18 mouse cellular contexts compared by ENCODE assay signal in genomic region chr16:94821610-94822009, GRCm38 (mm10).
A peak's percentile ranks its signal among the peaks of the same experiment; 100 is the strongest.
DNase-seq lines count a peak whose midpoint lies in the region; ATAC-seq lines count a peak whose summit lies in the region.
"Had no signal": no experiment of that assay in that cellular context is flagged by ENCODE, and none has a peak within 500 bp of the region (broad histone marks: within the 10 kb centered on the region; RNA-seq: fewer than 3 reads in every experiment).

No protein-coding gene starts in this region.

- H3K4me1 ChIP-seq in kidney, embryonic 14.5 days (ENCODE audit: control insufficient read depth, insufficient read depth, low read length) = no peaks in the 10 kb centered on the region
- H3K4me1 ChIP-seq: forebrain, embryonic 12.5 days; hindbrain, embryonic 13.5 days; intestine, embryonic 15.5 days; neural tube, embryonic 12.5 days had no signal

- no peak overlapping the region for H3K4me2 ChIP-seq in kidney, embryonic 14.5 days (replicated peaks; ENCODE audit: low read depth, low read length)
- H3K4me2 ChIP-seq: forebrain, embryonic 12.5 days; hindbrain, embryonic 13.5 days; intestine, embryonic 15.5 days; neural tube, embryonic 12.5 days had no signal

- no peak overlapping the region for H3K27ac ChIP-seq in kidney, embryonic 14.5 days (ENCODE audit: low read depth, low read length)
- H3K27ac ChIP-seq: forebrain, embryonic 12.5 days; hindbrain, embryonic 13.5 days; intestine, embryonic 15.5 days; neural tube, embryonic 12.5 days had no signal

- no peaks in the 10 kb centered on the region for H3K36me3 ChIP-seq in kidney, embryonic 14.5 days (ENCODE audit: control insufficient read depth, insufficient read depth, low read length)
- H3K36me3 ChIP-seq: forebrain, embryonic 12.5 days; hindbrain, embryonic 13.5 days; intestine, embryonic 15.5 days; neural tube, embryonic 12.5 days had no signal

- ATAC-seq in kidney, embryonic 14.5 days (ENCODE audit: low FRiP score, low TSS enrichment) = no peak
- ATAC-seq: activated CD4-positive, CD25-positive, alpha-beta regulatory T cell, adult 4 months; intestine, embryonic 15.5 days; liver, postnatal 0 days; Patski had no signal

- H3K9me3 ChIP-seq in kidney, embryonic 14.5 days (ENCODE audit: control insufficient read depth, low read length) = no peaks in the 10 kb centered on the region
- H3K9me3 ChIP-seq: forebrain, embryonic 12.5 days; hindbrain, embryonic 13.5 days; intestine, embryonic 15.5 days; neural tube, embryonic 12.5 days had no signal

- peak; percentile 12 to 19 for DNase-seq in heart, adult 18-20 months
- no peak for DNase-seq in heart, adult 11 months
- peak; percentile 73 for DNase-seq in brain, adult 2 months (ENCODE audit: low read depth, low spot score)
- peak; percentile 40 for DNase-seq in frontal cortex, postnatal 36 days (ENCODE audit: low spot score in 2 of 2)
- peak; percentile 33 to 34 for DNase-seq in right cerebral cortex, adult 2 months (ENCODE audit: low spot score in 2 of 2)
- no peak for DNase-seq in testis, postnatal 14 days (ENCODE audit: low spot score)
- DNase-seq: adrenal gland, postnatal 14 days; cerebellum, adult 9-11 months; liver; liver, postnatal 0 days; lung, postnatal 14 days had no signal

- WGBS in kidney, embryonic 14.5 days = 87% methylated on average over 11 of the region's 11 CpGs

- H3K9ac ChIP-seq in kidney, embryonic 14.5 days (ENCODE audit: low read depth, low read length) = no peak overlapping the region
- H3K9ac ChIP-seq: forebrain, embryonic 12.5 days; hindbrain, embryonic 13.5 days; intestine, embryonic 15.5 days; liver, postnatal 0 days; neural tube, embryonic 12.5 days had no signal

- H3K27me3 ChIP-seq in kidney, embryonic 14.5 days (ENCODE audit: control insufficient read depth, insufficient read depth, low read length) = no peaks in the 10 kb centered on the region
- H3K27me3 ChIP-seq: forebrain, embryonic 12.5 days; hindbrain, embryonic 13.5 days; intestine, embryonic 15.5 days; neural tube, embryonic 12.5 days had no signal

- H3K4me3 ChIP-seq in kidney, embryonic 14.5 days (ENCODE audit: low read length) = no peak overlapping the region
- H3K4me3 ChIP-seq: forebrain, embryonic 12.5 days; hindbrain, embryonic 13.5 days; intestine, embryonic 15.5 days; neural tube, embryonic 12.5 days had no signal

Comparison
In these comparisons a context has a peak if more than half of its experiments do, and no peak if none do; other contexts are left out.
1. DNase-seq: peak in heart, adult 18-20 months (2 of 2), brain, adult 2 months (single experiment), frontal cortex, postnatal 36 days (2 of 2) and right cerebral cortex, adult 2 months (2 of 2); none in heart, adult 11 months (single experiment) and testis, postnatal 14 days (single experiment).